Mouse (Mus musculus) erythroblast, embryonic 14.5 days (primary cell): ENCODE results near the gene Gm21560. TPM values are rescaled to one million over a fixed set of nuclear protein-coding genes. Genes with fewer than 3 reads are reported as not detected.
"Not testable (repeated sequence)": the region's sequence is repeated elsewhere in the genome, so short reads cannot be mapped to it uniquely, and the experiment has no call there.

Experiments
- H3K27me3 ChIP-seq: 2 replicates; pipeline ENCODE4 v1.6.1; 2012; ENCODE audit warnings: inconsistent platforms; ENCODE audit not compliant: control insufficient read depth
- H3K36me3 ChIP-seq: 2 replicates; pipeline ENCODE4 v1.6.1; 2012; ENCODE audit warnings: mild to moderate bottlenecking, inconsistent platforms; ENCODE audit not compliant: control insufficient read depth
- H3K4me1 ChIP-seq: 2 replicates; pipeline ENCODE4 v1.6.1; 2012; ENCODE audit warnings: inconsistent platforms; ENCODE audit not compliant: control insufficient read depth
- H3K4me3 ChIP-seq: replicated peaks from 2 replicates; pipeline ENCODE3; 2012; ENCODE audit warnings: moderate library complexity, mild to moderate bottlenecking, inconsistent platforms
- H3K9me3 ChIP-seq: 2 replicates; pipeline ENCODE4 v1.6.1; 2012; ENCODE audit warnings: low read length, inconsistent platforms, mixed read lengths; ENCODE audit not compliant: control insufficient read depth
- polyA plus RNA-seq: library from polyadenylated mRNA; stranded (reverse); fragments of >175 nt; gene quantifications from 2 replicates; pipeline ENCODE4 v1.2.3, GENCODE M21; 2012

The Gm21560 gene
- not detected in 2 replicates for polyA plus RNA-seq

GRCm38 (mm10) chr14:6219192-6219591, at the start of gene Gm21560:
TSS of gene Gm21560 (minus strand) at chr14:6219292.
- H3K4me1 ChIP-seq, H3K27me3 ChIP-seq, H3K36me3 ChIP-seq, H3K9me3 ChIP-seq, H3K4me3 ChIP-seq: not testable (repeated sequence)

GRCm38 (mm10) chr14:6163538-6163937, 55.6 kb downstream of the Gm21560 start:
- H3K27me3 ChIP-seq, H3K4me1 ChIP-seq, H3K36me3 ChIP-seq, H3K9me3 ChIP-seq, H3K4me3 ChIP-seq: not testable (repeated sequence)

GRCm38 (mm10) chr14:6161085-6161484, 58.0 kb downstream of the Gm21560 start:
- H3K36me3 ChIP-seq, H3K4me3 ChIP-seq, H3K27me3 ChIP-seq, H3K9me3 ChIP-seq, H3K4me1 ChIP-seq: not testable (repeated sequence)

Other genes with a start within 250 kb of the Gm21560 start
- gene Gm3453, start 240.2 kb downstream of the Gm21560 start, polyA plus RNA-seq: 0.03 TPM in 1 of 2 replicates, not detected in the other
- not detected in 2 replicates for gene Gm6337, start 161.0 kb downstream of the Gm21560 start, polyA plus RNA-seq
- gene Gm8206, start 125.3 kb downstream of the Gm21560 start, polyA plus RNA-seq: not detected in 2 replicates
- not detected in 2 replicates for gene Gm3468, start 110.6 kb downstream of the Gm21560 start, polyA plus RNA-seq
- gene Gm3476, start 93.5 kb downstream of the Gm21560 start, polyA plus RNA-seq: not detected in 2 replicates
- not detected in 2 replicates for gene Gm3411, start 68.0 kb upstream of the Gm21560 start, polyA plus RNA-seq
- not detected in 2 replicates for gene Gm21103, start 85.6 kb upstream of the Gm21560 start, polyA plus RNA-seq
- not detected in 2 replicates for gene Gm3618, start 124.4 kb upstream of the Gm21560 start, polyA plus RNA-seq
- gene Gm16440, start 171.0 kb upstream of the Gm21560 start, polyA plus RNA-seq: not detected in 2 replicates
- not detected in 2 replicates for gene Gm3591, start 193.2 kb upstream of the Gm21560 start, polyA plus RNA-seq
- gene Gm3594, start 225.3 kb upstream of the Gm21560 start, polyA plus RNA-seq: not detected in 2 replicates